Comparison of ENCODE assay signal across 9 mouse cellular contexts in genomic region chr9:44342605-44343004, GRCm38 (mm10). TPM values are rescaled to one million over a fixed set of nuclear protein-coding genes. Genes with fewer than 3 reads are reported as not detected.
DNase-seq lines count a peak whose midpoint lies in the region; ATAC-seq and TF ChIP-seq lines count a peak whose summit lies in the region.
"Had no signal": no experiment of that assay in that cellular context is flagged by ENCODE, and none has a peak within 500 bp of the region (broad histone marks: within the 10 kb centered on the region; RNA-seq: fewer than 3 reads in every experiment).

No protein-coding gene starts in this region.

- peaks cover 31% of the 10 kb centered on the region for H3K36me3 ChIP-seq in liver, embryonic 11.5 days (ENCODE audit: control insufficient read depth, insufficient read depth, low read length)
- H3K36me3 ChIP-seq in embryonic facial prominence, embryonic 12.5 days: peaks cover 39% of the 10 kb centered on the region
- H3K36me3 ChIP-seq in heart, embryonic 16.5 days (ENCODE audit: control insufficient read depth, insufficient read depth): peaks cover 30% of the 10 kb centered on the region
- H3K36me3 ChIP-seq in liver, postnatal 0 days (replicated peaks; ENCODE audit: insufficient read depth, low read length): peaks cover 53% of the 10 kb centered on the region

- H3K27ac ChIP-seq in liver, embryonic 11.5 days (ENCODE audit: low read depth, low read length): peak overlapping the region; percentile 100
- H3K27ac ChIP-seq in embryonic facial prominence, embryonic 12.5 days: 0 out of 2 replicates have a peak overlapping the region, but pooled peaks have one; percentile 97
- H3K27ac ChIP-seq in heart, embryonic 16.5 days (ENCODE audit: low read length): peak overlapping the region; percentile 99
- H3K27ac ChIP-seq in liver, postnatal 0 days (ENCODE audit: low read depth): peak overlapping the region; percentile 96

- WGBS in liver, embryonic 11.5 days: 86% methylated on average over 1 of the region's 1 CpGs
- WGBS in embryonic facial prominence, embryonic 12.5 days: 87% methylated on average over 1 of the region's 1 CpGs
- 83% methylated on average over 1 of the region's 1 CpGs for WGBS in heart, embryonic 16.5 days
- 59% methylated on average over 1 of the region's 1 CpGs for WGBS in liver, postnatal 0 days (ENCODE audit: insufficient replicate concordance)

- peak overlapping the region; percentile 96 for H3K4me3 ChIP-seq in liver, embryonic 11.5 days (ENCODE audit: low read depth, low read length)
- H3K4me3 ChIP-seq in embryonic facial prominence, embryonic 12.5 days: peak overlapping the region; percentile 81
- peak overlapping the region; percentile 84 for H3K4me3 ChIP-seq in heart, embryonic 16.5 days (ENCODE audit: low read length)
- H3K4me3 ChIP-seq in liver, postnatal 0 days (ENCODE audit: low read depth, low read length): peak overlapping the region; percentile 79

- DNase-seq in liver, embryonic 11.5 days (ENCODE audit: low spot score): no peak
- DNase-seq in liver: no peak
- no peak for DNase-seq in liver, postnatal 0 days
- DNase-seq in T-cell, adult 2 months (ENCODE audit: low spot score): no peak
- DNase-seq in adrenal gland, adult 8-10 months: no peak
- DNase-seq in retina, embryonic 14.5 days (ENCODE audit: low spot score): no peak
- DNase-seq: gastrocnemius, postnatal 36 days had no signal

- peak overlapping the region; percentile 91 for H3K4me2 ChIP-seq in liver, embryonic 11.5 days
- peak overlapping the region; percentile 81 for H3K4me2 ChIP-seq in embryonic facial prominence, embryonic 12.5 days (replicated peaks)
- H3K4me2 ChIP-seq in heart, embryonic 16.5 days (ENCODE audit: low read depth, low read length): peak overlapping the region; percentile 78
- H3K4me2 ChIP-seq in liver, postnatal 0 days (ENCODE audit: low read depth, low read length): peak overlapping the region; percentile 79

- peak overlapping the region; percentile 89 for H3K9ac ChIP-seq in liver, embryonic 11.5 days (ENCODE audit: low read depth, low read length)
- H3K9ac ChIP-seq in embryonic facial prominence, embryonic 12.5 days: peak overlapping the region; percentile 84; the same call in 1 of the 2 replicates
- peak overlapping the region; percentile 55 for H3K9ac ChIP-seq in heart, embryonic 16.5 days (ENCODE audit: low read length)
- H3K9ac ChIP-seq in liver, postnatal 0 days (replicated peaks): peak overlapping the region; percentile 95

- no peaks in the 10 kb centered on the region for H3K9me3 ChIP-seq in liver, embryonic 11.5 days (ENCODE audit: control insufficient read depth, low read length)
- H3K9me3 ChIP-seq in embryonic facial prominence, embryonic 12.5 days: no peaks in the 10 kb centered on the region
- no peaks in the 10 kb centered on the region for H3K9me3 ChIP-seq in heart, embryonic 16.5 days (replicated peaks; ENCODE audit: control insufficient read depth, low read length)
- H3K9me3 ChIP-seq in liver, postnatal 0 days (ENCODE audit: low read length): no peaks in the 10 kb centered on the region

- no peak for ATAC-seq in liver, embryonic 11.5 days (replicated peaks; ENCODE audit: low FRiP score)
- ATAC-seq in embryonic facial prominence, embryonic 12.5 days (ENCODE audit: insufficient number of reproducible peaks, insufficient read depth, low FRiP score, low TSS enrichment): no peak
- no peak for ATAC-seq in heart, embryonic 16.5 days (replicated peaks; ENCODE audit: extremely low read depth, insufficient read depth, low FRiP score)
- no peak for ATAC-seq in liver, postnatal 0 days

- H3K4me1 ChIP-seq in liver, embryonic 11.5 days (replicated peaks; ENCODE audit: control insufficient read depth, insufficient read depth, low read length): peaks cover 17% of the 10 kb centered on the region
- H3K4me1 ChIP-seq in embryonic facial prominence, embryonic 12.5 days: peaks cover 16% of the 10 kb centered on the region
- H3K4me1 ChIP-seq in heart, embryonic 16.5 days (ENCODE audit: control insufficient read depth, insufficient read depth, low read length): peaks cover 18% of the 10 kb centered on the region
- H3K4me1 ChIP-seq in liver, postnatal 0 days (ENCODE audit: insufficient read depth): peaks cover 7% of the 10 kb centered on the region

- no peak for TF ChIP-seq EP300 in liver, postnatal 0 days (IDR thresholded peaks at IDR 0.05; ENCODE audit: low read depth)

- no peak for TF ChIP-seq CTCF in liver, postnatal 0 days (IDR thresholded peaks at IDR 0.05; ENCODE audit: low read depth)

- no peaks in the 10 kb centered on the region for H3K27me3 ChIP-seq in liver, embryonic 11.5 days (replicated peaks; ENCODE audit: control insufficient read depth, insufficient read depth, low read length)
- H3K27me3 ChIP-seq in embryonic facial prominence, embryonic 12.5 days: no peaks in the 10 kb centered on the region
- H3K27me3 ChIP-seq in heart, embryonic 16.5 days (ENCODE audit: control insufficient read depth, insufficient read depth, low read length): no peaks in the 10 kb centered on the region
- no peaks in the 10 kb centered on the region for H3K27me3 ChIP-seq in liver, postnatal 0 days (ENCODE audit: insufficient read depth, low read length)

RNA-seq across cellular contexts. Expression of gene Hmbs, which starts 1.4 kb away (rescaled TPM):
- 879 and 949 TPM in 2 replicates for polyA plus RNA-seq in liver, embryonic 11.5 days (2014; fragmentation: Nextera tagmentation; extraction: Ambion mirVana)
- 126 TPM in 2 replicates for polyA plus RNA-seq in embryonic facial prominence, embryonic 12.5 days (2016; fragmentation: Nextera tagmentation; extraction: Ambion mirVana)
- 97.2 and 102 TPM in 2 replicates for polyA plus RNA-seq in heart, embryonic 16.5 days (2015; fragmentation: Nextera tagmentation; extraction: Ambion mirVana)
- polyA plus RNA-seq in liver, postnatal 0 days (2015; fragmentation: Nextera tagmentation; extraction: Ambion mirVana): 517 and 539 TPM in 2 replicates
- 100 to 1,000 TPM in 2 of 4 experiments, 10 to 100 TPM in 2; 82.8 to 122 (median 96.8) TPM for total RNA-seq in adrenal gland, adult 8-10 months (2022)

RNA-seq across cellular contexts. Expression of gene H2afx, which starts 8.1 kb away (rescaled TPM):
- 250 TPM in 2 replicates for polyA plus RNA-seq in liver, embryonic 11.5 days (2014; fragmentation: Nextera tagmentation; extraction: Ambion mirVana)
- 399 and 416 TPM in 2 replicates for polyA plus RNA-seq in embryonic facial prominence, embryonic 12.5 days (2016; fragmentation: Nextera tagmentation; extraction: Ambion mirVana)
- 179 and 186 TPM in 2 replicates for polyA plus RNA-seq in heart, embryonic 16.5 days (2015; fragmentation: Nextera tagmentation; extraction: Ambion mirVana)
- polyA plus RNA-seq in liver, postnatal 0 days (2015; fragmentation: Nextera tagmentation; extraction: Ambion mirVana): 152 and 164 TPM in 2 replicates
- total RNA-seq in adrenal gland, adult 8-10 months (2022): 10 to 100 TPM; 25.9 to 44.6 (median 31.7) TPM

RNA-seq across cellular contexts. Expression of gene Dpagt1, which starts 16.8 kb away (rescaled TPM):
- 39.5 and 41.9 TPM in 2 replicates for polyA plus RNA-seq in liver, embryonic 11.5 days (2014; fragmentation: Nextera tagmentation; extraction: Ambion mirVana)
- polyA plus RNA-seq in embryonic facial prominence, embryonic 12.5 days (2016; fragmentation: Nextera tagmentation; extraction: Ambion mirVana): 37.2 and 39.1 TPM in 2 replicates
- 28.5 and 33.7 TPM in 2 replicates for polyA plus RNA-seq in heart, embryonic 16.5 days (2015; fragmentation: Nextera tagmentation; extraction: Ambion mirVana)
- polyA plus RNA-seq in liver, postnatal 0 days (2015; fragmentation: Nextera tagmentation; extraction: Ambion mirVana): 19.0 and 19.4 TPM in 2 replicates
- 10 to 100 TPM; 31.4 to 37.0 (median 34.8) TPM for total RNA-seq in adrenal gland, adult 8-10 months (2022)

RNA-seq across cellular contexts. Expression of gene Vps11, which starts 18.9 kb away (rescaled TPM):
- 25.2 and 26.1 TPM in 2 replicates for polyA plus RNA-seq in liver, embryonic 11.5 days (2014; fragmentation: Nextera tagmentation; extraction: Ambion mirVana)
- 28.3 and 32.4 TPM in 2 replicates for polyA plus RNA-seq in embryonic facial prominence, embryonic 12.5 days (2016; fragmentation: Nextera tagmentation; extraction: Ambion mirVana)
- 20.9 and 23.1 TPM in 2 replicates for polyA plus RNA-seq in heart, embryonic 16.5 days (2015; fragmentation: Nextera tagmentation; extraction: Ambion mirVana)
- polyA plus RNA-seq in liver, postnatal 0 days (2015; fragmentation: Nextera tagmentation; extraction: Ambion mirVana): 12.1 and 13.3 TPM in 2 replicates
- total RNA-seq in adrenal gland, adult 8-10 months (2022): 10 to 100 TPM; 78.0 to 91.8 (median 85.8) TPM

RNA-seq across cellular contexts. Expression of gene C2cd2l, which starts 22.5 kb away (rescaled TPM):
- polyA plus RNA-seq in liver, embryonic 11.5 days (2014; fragmentation: Nextera tagmentation; extraction: Ambion mirVana): 8.9 and 9.3 TPM in 2 replicates
- polyA plus RNA-seq in embryonic facial prominence, embryonic 12.5 days (2016; fragmentation: Nextera tagmentation; extraction: Ambion mirVana): 8.5 and 9.4 TPM in 2 replicates
- 8.2 and 8.6 TPM in 2 replicates for polyA plus RNA-seq in heart, embryonic 16.5 days (2015; fragmentation: Nextera tagmentation; extraction: Ambion mirVana)
- 10.1 and 11.4 TPM in 2 replicates for polyA plus RNA-seq in liver, postnatal 0 days (2015; fragmentation: Nextera tagmentation; extraction: Ambion mirVana)
- 10 to 100 TPM; 42.6 to 60.5 (median 49.9) TPM for total RNA-seq in adrenal gland, adult 8-10 months (2022)
